Mouse (Mus musculus): ENCODE measurements around the gene Clpsl2.
A peak's percentile ranks its signal among the peaks of the same experiment; 100 is the strongest.
"Not testable (repeated sequence)": the region's sequence is repeated elsewhere in the genome, so short reads cannot be mapped to it uniquely, and the experiment has no call there.

Gene Clpsl2

GRCm38 (mm10) chr17:28521071-28521726 is 28.0 kb upstream of the Clpsl2 start:
- DNase-seq (ENCODE audit: low spot score), result no peak

- DNase-seq (ENCODE audit: low spot score), result no peak
Measured at GRCm38 (mm10) chr17:28521920-28522319, 27.3 kb upstream of the Clpsl2 start.

- DNase-seq (ENCODE audit: low spot score), result peak; percentile 74
Measured at GRCm38 (mm10) chr17:28522623-28523354, 26.4 kb upstream of the Clpsl2 start.

- peak; percentile 10 for DNase-seq (ENCODE audit: low spot score)
Measured at GRCm38 (mm10) chr17:28523355-28524008, 25.7 kb upstream of the Clpsl2 start.

GRCm38 (mm10) chr17:28524009-28524695 is 25.1 kb upstream of the Clpsl2 start:
- DNase-seq (ENCODE audit: low spot score), result no peak

GRCm38 (mm10) chr17:28524831-28525430 is 24.3 kb upstream of the Clpsl2 start:
- no peak for DNase-seq (ENCODE audit: low spot score)

GRCm38 (mm10) chr17:28527184-28528042 is 21.8 kb upstream of the Clpsl2 start:
- no peak for DNase-seq (ENCODE audit: low spot score)

GRCm38 (mm10) chr17:28528043-28528351 is 21.2 kb upstream of the Clpsl2 start:
- peak; percentile 67 for DNase-seq (ENCODE audit: low spot score)

- DNase-seq (ENCODE audit: low spot score), result no peak
Measured at GRCm38 (mm10) chr17:28529116-28529515, 20.1 kb upstream of the Clpsl2 start.

GRCm38 (mm10) chr17:28530506-28530905 is 18.7 kb upstream of the Clpsl2 start, which contains the start of gene Armc12:
TSS of gene Armc12 (plus strand) at chr17:28530806.
- no peak for DNase-seq (ENCODE audit: low spot score)

- no peak for DNase-seq (ENCODE audit: low spot score)
Measured at GRCm38 (mm10) chr17:28531946-28532345, 17.3 kb upstream of the Clpsl2 start.

GRCm38 (mm10) chr17:28532557-28532956 is 16.7 kb upstream of the Clpsl2 start:
- no peak for DNase-seq (ENCODE audit: low spot score)

- DNase-seq (ENCODE audit: low spot score), result no peak
Measured at GRCm38 (mm10) chr17:28533327-28533726, 15.9 kb upstream of the Clpsl2 start.

GRCm38 (mm10) chr17:28537881-28538280 is 11.3 kb upstream of the Clpsl2 start:
- DNase-seq (ENCODE audit: low spot score), result no peak

GRCm38 (mm10) chr17:28546925-28547324 is 2.3 kb upstream of the Clpsl2 start:
- no peak for DNase-seq (ENCODE audit: low spot score)

- no peak for DNase-seq (ENCODE audit: low spot score)
Measured at GRCm38 (mm10) chr17:28548550-28548949, 661 bp upstream of the Clpsl2 start.

GRCm38 (mm10) chr17:28553040-28553793 is 4.0 kb downstream of the Clpsl2 start:
- peak; percentile 39 for DNase-seq (ENCODE audit: low spot score)

GRCm38 (mm10) chr17:28554021-28554420 is 4.8 kb downstream of the Clpsl2 start:
- DNase-seq (ENCODE audit: low spot score), result not testable (repeated sequence)

- no peak for DNase-seq (ENCODE audit: low spot score)
Measured at GRCm38 (mm10) chr17:28556635-28557396, 7.6 kb downstream of the Clpsl2 start.

- no peak for DNase-seq (ENCODE audit: low spot score)
Measured at GRCm38 (mm10) chr17:28557772-28558171, 8.6 kb downstream of the Clpsl2 start.
